Mouse (Mus musculus): Measurements from ENCODE around the gene Ankrd54.

Ankrd54 gene

DNA sequence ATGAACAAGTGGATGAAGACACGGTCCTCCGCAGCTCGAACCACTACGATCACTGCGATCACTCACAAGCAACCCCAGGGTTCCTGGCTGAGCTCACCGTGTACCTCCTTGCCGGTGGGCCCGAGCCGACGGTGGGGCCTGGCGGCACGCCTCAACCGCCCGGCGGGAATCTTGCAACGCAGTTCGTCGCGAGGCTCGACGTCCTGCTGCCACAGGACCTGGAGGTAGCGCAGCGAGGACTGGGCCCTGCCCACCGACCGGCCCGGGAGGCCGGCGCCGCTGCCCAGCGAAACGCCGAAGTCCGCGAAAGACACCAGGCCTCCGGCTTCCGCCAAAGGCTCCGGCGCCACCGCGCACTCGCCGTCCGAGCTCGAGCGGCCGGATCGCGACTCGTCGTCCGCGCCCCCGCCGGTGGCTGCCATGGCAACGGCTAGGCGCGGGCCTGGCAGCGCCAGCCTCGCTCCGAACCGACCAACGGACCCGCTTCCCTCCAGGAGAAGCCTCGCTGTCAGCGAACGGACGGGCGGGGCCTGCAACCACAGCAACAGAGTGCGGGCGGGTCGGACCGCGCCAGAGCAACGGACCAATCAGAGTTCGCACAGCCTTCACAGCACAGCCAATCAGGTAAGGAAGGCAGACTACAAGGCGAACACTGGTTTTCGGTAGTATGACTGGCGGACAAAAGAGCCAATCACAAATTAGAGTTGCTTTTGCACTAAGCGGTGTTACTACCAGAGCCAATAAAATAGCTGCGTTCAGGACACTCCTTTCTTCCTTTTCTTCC is at the start of gene Ankrd54:
Ankrd54 (minus strand) TSS at position 518 of the 784 bp plus-strand sequence.
- peak; percentile 99 for DNase-seq (ENCODE audit: low read depth)

DNA sequence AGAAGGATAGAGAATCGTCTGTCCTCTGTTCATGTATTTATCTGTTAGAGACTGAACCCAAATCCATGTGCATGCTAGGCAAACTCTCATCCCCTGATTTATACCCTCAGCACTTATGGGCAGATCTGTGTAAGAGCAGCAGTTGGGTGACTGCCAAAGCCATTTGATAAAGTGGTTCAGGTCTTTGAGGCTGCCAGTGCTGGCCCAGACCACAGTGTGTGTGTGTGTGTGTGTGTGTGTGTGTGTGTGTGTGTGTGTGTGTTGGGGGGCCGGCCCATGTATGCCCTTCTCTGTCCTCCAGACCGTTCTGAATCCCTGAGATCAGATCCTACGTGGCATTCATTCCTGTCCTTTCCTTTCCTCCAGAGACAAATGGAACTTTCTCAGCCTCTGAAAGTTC is 49.1 kb upstream of the Ankrd54 start:
- peak; percentile 60 for DNase-seq (ENCODE audit: low read depth)

GRCm38 (mm10) chr15:79110528-79110927 is 47.8 kb upstream of the Ankrd54 start:
- DNase-seq (ENCODE audit: low read depth) = peak; percentile 53

GRCm38 (mm10) chr15:79110031-79110430 is 47.3 kb upstream of the Ankrd54 start:
- DNase-seq (ENCODE audit: low read depth) = no peak

DNA sequence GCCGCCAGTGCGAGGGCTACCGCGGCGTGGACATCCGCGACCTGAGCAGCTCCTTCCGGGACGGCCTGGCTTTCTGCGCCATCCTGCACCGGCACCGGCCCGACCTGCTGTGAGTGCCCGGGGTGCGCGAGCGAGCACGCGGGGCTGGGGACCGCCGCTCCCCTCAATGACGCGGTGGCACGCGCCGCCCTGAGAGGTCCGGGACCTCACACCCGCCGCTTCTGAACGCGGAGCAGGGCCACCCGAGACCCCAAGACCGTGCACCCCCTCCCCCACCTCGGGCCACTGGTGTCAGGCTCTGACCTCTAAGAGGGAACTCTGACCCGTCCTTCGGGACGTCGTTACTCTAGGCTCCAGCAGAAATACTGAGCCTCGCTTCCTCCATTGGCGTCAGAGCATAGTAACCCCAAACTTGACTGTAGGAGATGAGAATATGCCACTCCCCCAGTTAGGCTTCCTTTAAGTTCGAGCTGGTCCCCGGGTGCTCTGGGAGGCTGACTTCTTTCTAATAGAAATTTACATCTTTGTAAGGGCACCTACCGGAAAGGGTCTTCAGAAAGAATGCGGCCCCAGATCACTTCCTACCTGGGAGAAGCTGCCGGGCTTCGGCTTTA is 46.7 kb upstream of the Ankrd54 start:
- peak; percentile 34 for DNase-seq (ENCODE audit: low read depth)

GRCm38 (mm10) chr15:79108421-79109320 is 46.0 kb upstream of the Ankrd54 start, which contains the start of gene Micall1:
TSS of gene Micall1 (plus strand) at chr15:79108898.
- peak; percentile 80 for DNase-seq (ENCODE audit: low read depth)

DNA sequence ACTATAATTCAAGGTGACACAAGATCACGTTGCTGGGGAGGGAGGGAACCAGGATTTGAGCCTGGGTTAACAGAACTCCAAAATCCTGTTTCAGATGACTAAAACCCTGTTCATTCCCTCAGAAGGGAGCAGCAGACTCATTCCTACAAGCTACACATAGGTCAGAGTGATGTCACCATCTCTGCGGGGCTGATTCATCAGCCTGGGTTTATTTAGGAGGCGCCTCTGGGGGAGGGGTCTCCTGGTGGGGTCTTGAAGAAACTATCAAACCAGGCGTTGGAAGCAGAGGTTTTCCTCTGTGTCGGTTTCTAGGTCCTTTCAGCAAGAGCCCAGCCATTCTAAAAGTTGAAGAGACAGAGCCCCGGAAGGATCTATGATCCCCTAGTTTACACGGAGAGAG is 45.3 kb upstream of the Ankrd54 start:
- peak; percentile 90 for DNase-seq (ENCODE audit: low read depth)

GRCm38 (mm10) chr15:79105804-79106203 is 43.1 kb upstream of the Ankrd54 start:
- no peak for DNase-seq (ENCODE audit: low read depth)

DNA sequence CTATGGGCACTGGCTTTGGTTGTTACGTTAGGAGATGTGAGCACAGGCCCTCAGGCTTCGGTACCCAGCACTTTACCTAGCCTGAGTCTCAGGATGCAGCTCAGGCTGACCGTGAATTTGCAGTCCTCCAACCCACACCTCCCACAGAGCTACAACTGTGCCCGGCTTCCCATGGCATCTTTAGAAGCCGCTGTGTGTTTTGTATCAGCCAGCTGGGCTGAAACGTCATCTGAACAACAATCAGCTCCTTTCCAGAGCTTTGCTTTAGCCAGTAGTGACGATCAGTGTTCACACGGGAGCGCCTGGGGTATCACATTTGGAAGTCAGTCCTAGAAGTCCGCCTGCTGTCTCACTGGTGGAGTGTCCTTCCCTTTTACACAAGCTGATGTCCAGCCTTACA is 40.6 kb upstream of the Ankrd54 start:
- DNase-seq (ENCODE audit: low read depth) = no peak

GRCm38 (mm10) chr15:79101531-79101930 is 38.8 kb upstream of the Ankrd54 start:
- DNase-seq (ENCODE audit: low read depth) = no peak

GRCm38 (mm10) chr15:79100391-79100790 is 37.7 kb upstream of the Ankrd54 start:
- DNase-seq (ENCODE audit: low read depth) = peak; percentile 58

- DNase-seq (ENCODE audit: low read depth) = no peak
Observed at GRCm38 (mm10) chr15:79099456-79099855, 36.8 kb upstream of the Ankrd54 start.

GRCm38 (mm10) chr15:79098868-79099267 is 36.2 kb upstream of the Ankrd54 start:
- DNase-seq (ENCODE audit: low read depth) = no peak

DNA sequence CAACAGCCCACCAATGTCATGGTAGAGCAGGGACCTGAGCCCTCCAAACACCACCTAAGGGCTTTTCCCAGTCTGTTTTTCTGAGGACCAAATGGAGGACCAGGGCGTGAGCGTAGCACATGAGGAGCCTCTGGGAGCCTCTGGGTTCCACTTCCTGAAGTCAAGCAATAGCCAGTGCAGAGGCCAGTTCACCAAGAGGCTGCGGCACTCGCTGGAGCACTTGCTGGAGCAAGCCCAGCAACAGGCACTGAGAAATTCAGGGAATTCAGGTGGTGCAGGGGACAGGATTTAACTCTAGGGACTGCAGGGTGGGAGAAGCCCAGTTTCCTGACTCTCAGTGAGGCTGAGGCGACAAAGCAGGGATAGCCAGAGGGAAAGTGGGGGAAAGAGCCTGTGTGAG is 35.5 kb upstream of the Ankrd54 start:
- DNase-seq (ENCODE audit: low read depth) = no peak

DNA sequence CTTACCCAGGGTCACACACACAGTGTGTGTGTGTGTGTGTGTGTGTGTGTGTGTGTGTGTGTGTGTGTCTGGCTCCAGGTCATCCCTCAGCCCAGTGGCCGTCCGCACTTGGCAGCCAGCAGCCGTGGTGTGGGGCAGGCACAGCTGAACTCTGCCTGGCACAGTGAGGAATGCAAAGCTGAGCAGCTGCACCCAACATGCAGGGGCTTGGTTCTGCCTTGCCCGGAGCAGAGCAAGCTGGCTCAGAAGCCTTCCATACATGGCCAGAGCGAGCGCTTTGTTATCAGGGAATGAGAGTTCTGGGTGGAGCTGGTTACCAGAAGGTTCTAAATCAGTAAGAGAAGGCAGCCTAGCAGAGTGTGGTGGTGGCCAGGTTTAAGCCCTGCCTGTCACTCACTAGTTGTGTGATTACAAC is 34.9 kb upstream of the Ankrd54 start:
- DNase-seq (ENCODE audit: low read depth) = peak; percentile 47

- DNase-seq (ENCODE audit: low read depth) = no peak
Observed at GRCm38 (mm10) chr15:79097135-79097534, 34.4 kb upstream of the Ankrd54 start.

- no peak for DNase-seq (ENCODE audit: low read depth)
Observed at GRCm38 (mm10) chr15:79096556-79096955, 33.9 kb upstream of the Ankrd54 start.

- DNase-seq (ENCODE audit: low read depth) = no peak
Observed at GRCm38 (mm10) chr15:79095483-79095882, 32.8 kb upstream of the Ankrd54 start.

- peak; percentile 79 for DNase-seq (ENCODE audit: low read depth)
Observed at GRCm38 (mm10) chr15:79093083-79093839, 30.6 kb upstream of the Ankrd54 start.

GRCm38 (mm10) chr15:79092284-79092683 is 29.6 kb upstream of the Ankrd54 start:
- DNase-seq (ENCODE audit: low read depth) = no peak

DNA sequence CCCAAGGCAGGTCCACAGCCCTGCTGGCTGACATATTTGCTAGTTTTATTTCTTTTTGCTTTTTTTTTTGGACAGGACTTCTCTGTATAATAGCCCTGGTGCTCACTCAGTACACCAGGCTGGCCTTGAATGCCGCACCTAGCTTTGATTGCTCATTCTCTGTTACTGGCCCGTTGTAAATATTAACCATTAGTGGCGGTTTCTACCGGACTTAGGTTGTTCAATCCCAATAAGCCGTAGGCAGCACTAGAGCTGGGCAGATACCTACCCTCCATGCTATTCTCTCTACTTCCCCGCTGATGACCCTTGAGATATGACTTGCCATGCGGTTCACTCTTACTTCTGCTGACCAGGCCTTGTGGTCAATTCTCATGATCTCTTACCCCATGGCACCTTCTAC is 16.9 kb upstream of the Ankrd54 start:
- no peak for DNase-seq (ENCODE audit: low read depth)
